Mouse (Mus musculus): Measurements from ENCODE around the gene Plagl2. TPM values are rescaled to one million over a fixed set of nuclear protein-coding genes. Genes with fewer than 3 reads are reported as not detected.
"Not testable (repeated sequence)": the region's sequence is repeated elsewhere in the genome, so short reads cannot be mapped to it uniquely, and the experiment has no call there.

The Plagl2 gene
- total and polyA plus RNA-seq, 3 experiments = 3.0 to 4.1 (median 3.5) TPM

DNA sequence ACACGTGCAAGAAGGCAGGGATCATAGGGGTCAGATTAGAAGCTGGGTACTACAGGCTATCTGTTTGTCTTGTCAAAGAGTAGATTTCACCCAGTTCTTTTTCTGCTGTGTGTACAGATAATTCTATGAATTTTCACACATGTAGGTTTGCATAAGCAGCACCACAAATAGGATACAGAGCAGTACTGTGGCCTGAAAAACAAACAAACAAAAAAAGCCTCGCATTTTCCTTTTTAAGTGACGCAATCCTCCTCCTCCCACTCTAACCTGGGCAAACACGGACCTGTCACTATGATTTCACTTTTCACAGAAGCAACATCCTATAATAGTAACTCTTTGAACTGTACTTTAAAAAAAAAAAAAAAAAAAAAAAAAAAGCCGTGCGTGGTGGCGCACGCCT lies 35.2 kb upstream of the Plagl2 start:
- DNase-seq = no peak
- no peak overlapping the region for H3K4me3 ChIP-seq
- no peak overlapping the region for H3K9ac ChIP-seq (ENCODE audit: low read depth, low read length)
- H3K4me1 ChIP-seq (ENCODE audit: control insufficient read depth, insufficient read depth, low read length) = no peaks in the 10 kb centered on the region
- intact Hi-C loops (cut with DNase I) = no loop called here
- no peaks in the 10 kb centered on the region for H3K27me3 ChIP-seq (ENCODE audit: control insufficient read depth, insufficient read depth, low read length)
- no peaks in the 10 kb centered on the region for H3K79me2 ChIP-seq (replicated peaks; ENCODE audit: control insufficient read depth, insufficient read depth, low read length)
- TF ChIP-seq EP300 (IDR thresholded peaks at IDR 0.05; ENCODE audit: insufficient read depth, low read depth, low read length) (no peak), POLR2A (IDR thresholded peaks at IDR 0.05; ENCODE audit: insufficient read depth, low read depth, low read length) (no peak), CTCF (IDR thresholded peaks at IDR 0.05) (no peak)
- whole genome bisulfite sequencing = 85% methylated on average over 8 of the region's 8 CpGs
- no peaks in the 10 kb centered on the region for H3K36me3 ChIP-seq (ENCODE audit: control insufficient read depth, insufficient read depth, low read length)
- no peak overlapping the region for H3K27ac ChIP-seq

DNA sequence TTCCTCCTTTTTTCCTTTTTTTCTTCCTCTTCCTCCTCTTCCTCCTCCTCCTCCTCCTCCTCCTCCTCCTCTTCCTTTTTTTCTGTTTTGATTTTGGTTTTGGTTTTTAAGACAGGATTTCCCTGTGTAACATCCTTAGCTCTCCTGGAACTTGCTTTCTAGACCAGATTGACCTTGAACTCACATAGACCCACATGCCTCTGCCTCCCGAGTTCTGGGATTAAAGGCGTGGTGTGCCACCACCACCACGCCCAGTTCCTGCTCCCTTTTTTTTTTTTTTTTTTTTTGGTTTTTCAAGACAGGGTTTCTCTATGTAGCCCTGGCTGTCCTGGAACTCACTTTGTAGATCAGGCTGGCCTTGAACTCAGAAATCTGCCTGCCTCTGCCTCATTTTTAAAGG lies 34.4 kb upstream of the Plagl2 start:
- H3K4me1 ChIP-seq (ENCODE audit: control insufficient read depth, insufficient read depth, low read length); DNase-seq; H3K4me3 ChIP-seq; H3K36me3 ChIP-seq (ENCODE audit: control insufficient read depth, insufficient read depth, low read length); intact Hi-C loops (cut with DNase I); H3K79me2 ChIP-seq (replicated peaks; ENCODE audit: control insufficient read depth, insufficient read depth, low read length); H3K27ac ChIP-seq; H3K27me3 ChIP-seq (ENCODE audit: control insufficient read depth, insufficient read depth, low read length); H3K9ac ChIP-seq (ENCODE audit: low read depth, low read length): not testable (repeated sequence)
- WGBS = 72% methylated on average over 3 of the region's 3 CpGs

DNA sequence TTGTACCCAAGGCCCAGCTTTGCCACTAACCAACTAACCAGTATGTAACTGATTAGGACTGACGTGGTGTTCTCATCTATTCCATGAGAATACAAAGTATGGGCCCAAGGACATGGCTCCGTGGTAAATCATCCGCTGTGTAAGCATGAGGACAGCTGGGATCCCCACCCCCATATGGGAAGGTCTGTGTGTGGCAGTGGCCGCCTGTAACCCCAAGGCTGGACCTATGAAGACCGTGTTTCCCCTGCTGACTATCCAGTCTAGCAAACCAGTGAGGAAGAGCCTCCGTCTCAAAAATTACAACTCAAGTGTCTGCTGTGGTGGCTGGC lies 33.7 kb upstream of the Plagl2 start:
- no peaks in the 10 kb centered on the region for H3K4me1 ChIP-seq (ENCODE audit: control insufficient read depth, insufficient read depth, low read length)
- intact Hi-C loops (cut with DNase I) = no loop called here
- no peaks in the 10 kb centered on the region for H3K36me3 ChIP-seq (ENCODE audit: control insufficient read depth, insufficient read depth, low read length)
- H3K27me3 ChIP-seq (ENCODE audit: control insufficient read depth, insufficient read depth, low read length) = no peaks in the 10 kb centered on the region
- no peak overlapping the region for H3K9ac ChIP-seq (ENCODE audit: low read depth, low read length)
- no peak for TF ChIP-seq EP300 (IDR thresholded peaks at IDR 0.05; ENCODE audit: insufficient read depth, low read depth, low read length)
- no peak for TF ChIP-seq CTCF (IDR thresholded peaks at IDR 0.05)
- no peak for TF ChIP-seq POLR2A (IDR thresholded peaks at IDR 0.05; ENCODE audit: insufficient read depth, low read depth, low read length)
- H3K79me2 ChIP-seq (replicated peaks; ENCODE audit: control insufficient read depth, insufficient read depth, low read length) = no peaks in the 10 kb centered on the region
- DNase-seq = no peak
- 83% methylated on average over 6 of the region's 6 CpGs for WGBS
- no peak overlapping the region for H3K4me3 ChIP-seq
- no peak overlapping the region for H3K27ac ChIP-seq

DNA sequence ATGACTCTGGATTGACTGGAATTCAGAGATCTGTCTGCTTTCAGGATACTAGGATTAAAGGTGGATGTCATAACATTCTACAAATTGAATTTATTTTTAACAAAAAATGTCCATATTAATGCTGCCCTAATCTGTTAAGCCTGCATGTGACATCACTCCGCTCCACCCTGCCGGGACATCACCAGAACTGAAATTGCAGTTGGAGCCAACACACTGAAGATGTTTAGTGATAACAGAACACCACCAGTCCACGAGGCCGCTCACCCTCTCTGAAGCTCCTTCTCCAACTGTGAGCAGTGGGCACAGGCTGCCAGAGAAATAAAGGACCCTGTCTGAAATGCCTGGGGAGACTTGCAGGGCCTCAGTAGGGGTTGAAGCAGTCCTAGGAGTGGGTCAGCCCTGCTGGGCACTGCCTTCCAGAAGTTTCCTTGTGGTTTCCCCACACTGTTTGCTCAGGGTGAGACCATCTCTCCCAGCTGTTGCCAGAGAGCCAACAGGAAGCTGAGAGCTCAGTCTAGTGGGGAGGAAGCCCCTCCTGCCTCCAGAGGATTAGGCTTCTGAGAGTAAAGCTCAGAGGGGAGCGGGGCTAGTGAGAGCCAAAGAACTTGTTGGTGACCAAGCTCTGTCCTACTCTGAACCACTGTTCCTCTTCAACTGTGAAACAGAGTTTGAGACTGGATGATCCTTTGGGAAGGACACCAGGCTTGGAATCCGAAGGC lies 33.1 kb upstream of the Plagl2 start:
- 61% methylated on average over 6 of the region's 6 CpGs for WGBS

DNA sequence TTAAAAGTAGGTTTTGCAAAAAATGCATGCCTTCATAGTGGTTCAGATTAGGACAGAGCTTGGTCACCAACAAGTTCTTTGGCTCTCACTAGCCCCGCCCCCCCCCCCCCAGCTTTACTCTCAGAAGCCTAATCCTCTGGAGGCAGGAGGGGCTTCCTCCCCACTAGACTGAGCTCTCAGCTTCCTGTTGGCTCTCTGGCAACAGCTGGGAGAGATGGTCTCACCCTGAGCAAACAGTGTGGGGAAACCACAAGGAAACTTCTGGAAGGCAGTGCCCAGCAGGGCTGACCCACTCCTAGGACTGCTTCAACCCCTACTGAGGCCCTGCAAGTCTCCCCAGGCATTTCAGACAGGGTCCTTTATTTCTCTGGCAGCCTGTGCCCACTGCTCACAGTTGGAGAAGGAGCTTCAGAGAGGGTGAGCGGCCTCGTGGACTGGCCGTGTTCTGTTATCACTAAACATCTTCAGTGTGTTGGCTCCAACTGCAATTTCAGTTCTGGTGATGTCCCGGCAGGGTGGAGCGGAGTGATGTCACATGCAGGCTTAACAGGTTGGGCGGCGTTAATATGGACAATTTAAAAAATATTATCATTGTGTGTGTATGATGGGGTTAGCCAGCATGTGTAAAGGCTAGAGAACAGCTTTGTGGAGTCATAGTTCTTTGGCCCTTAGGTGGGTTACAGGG lies 29.1 kb upstream of the Plagl2 start:
- H3K27ac ChIP-seq; H3K79me2 ChIP-seq (replicated peaks; ENCODE audit: control insufficient read depth, insufficient read depth, low read length); intact Hi-C loops (cut with DNase I); H3K27me3 ChIP-seq (ENCODE audit: control insufficient read depth, insufficient read depth, low read length); H3K9ac ChIP-seq (ENCODE audit: low read depth, low read length); H3K4me1 ChIP-seq (ENCODE audit: control insufficient read depth, insufficient read depth, low read length); H3K36me3 ChIP-seq (ENCODE audit: control insufficient read depth, insufficient read depth, low read length); H3K4me3 ChIP-seq; DNase-seq: not testable (repeated sequence)
- WGBS = 46% methylated on average over 8 of the region's 8 CpGs

More for the DNA sequence above, 33.1 kb upstream of the Plagl2 start:
- H3K4me3 ChIP-seq; H3K79me2 ChIP-seq (replicated peaks; ENCODE audit: control insufficient read depth, insufficient read depth, low read length); H3K9ac ChIP-seq (ENCODE audit: low read depth, low read length); H3K27me3 ChIP-seq (ENCODE audit: control insufficient read depth, insufficient read depth, low read length); DNase-seq; H3K4me1 ChIP-seq (ENCODE audit: control insufficient read depth, insufficient read depth, low read length); H3K36me3 ChIP-seq (ENCODE audit: control insufficient read depth, insufficient read depth, low read length); H3K27ac ChIP-seq; intact Hi-C loops (cut with DNase I): not testable (repeated sequence)

DNA sequence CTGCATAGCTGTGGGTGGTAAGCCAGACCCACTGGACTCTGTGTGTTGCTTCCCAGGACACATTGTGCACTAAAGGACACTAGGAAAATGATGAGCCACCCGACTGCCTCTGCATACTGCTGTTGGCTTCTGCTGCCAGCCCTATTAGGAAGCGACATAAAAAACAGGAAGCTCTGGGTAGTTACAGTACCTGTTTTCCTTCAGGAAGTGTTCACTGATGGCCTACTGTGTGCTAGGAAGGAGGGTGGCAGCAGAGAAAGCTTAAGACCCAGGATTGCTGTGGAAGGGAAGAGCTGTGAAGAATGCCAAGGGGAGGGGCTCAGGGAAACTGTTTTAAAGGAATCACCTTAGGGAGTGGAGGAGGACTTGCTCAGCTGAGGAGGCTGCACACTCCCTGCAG lies 26.1 kb upstream of the Plagl2 start:
- DNase-seq = no peak
- no peak overlapping the region for H3K9ac ChIP-seq (ENCODE audit: low read depth, low read length)
- no peaks in the 10 kb centered on the region for H3K4me1 ChIP-seq (ENCODE audit: control insufficient read depth, insufficient read depth, low read length)
- intact Hi-C loops (cut with DNase I) = no loop called here
- no peaks in the 10 kb centered on the region for H3K27me3 ChIP-seq (ENCODE audit: control insufficient read depth, insufficient read depth, low read length)
- H3K27ac ChIP-seq = no peak overlapping the region
- H3K79me2 ChIP-seq (replicated peaks; ENCODE audit: control insufficient read depth, insufficient read depth, low read length) = no peaks in the 10 kb centered on the region
- no peak for TF ChIP-seq CTCF (IDR thresholded peaks at IDR 0.05)
- TF ChIP-seq POLR2A (IDR thresholded peaks at IDR 0.05; ENCODE audit: insufficient read depth, low read depth, low read length) = no peak
- TF ChIP-seq EP300 (IDR thresholded peaks at IDR 0.05; ENCODE audit: insufficient read depth, low read depth, low read length) = no peak
- H3K36me3 ChIP-seq (ENCODE audit: control insufficient read depth, insufficient read depth, low read length) = no peaks in the 10 kb centered on the region
- H3K4me3 ChIP-seq = no peak overlapping the region
- WGBS = 72% methylated on average over 2 of the region's 2 CpGs

Data from heart, adult 2 months (tissue).